Mouse (Mus musculus): ENCODE data around the gene Tas2r135. TPM values are rescaled to one million over a fixed set of nuclear protein-coding genes. Genes with fewer than 3 reads are reported as not detected.

The Tas2r135 gene
- polyA plus RNA-seq, 1 experiment from 2014 or later: not detected

Other genes with a start within 250 kb of the Tas2r135 start
- not detected in 2 replicates for gene Tas2r144, start 190.1 kb upstream of the Tas2r135 start, polyA plus RNA-seq (2015; fragmentation: Nextera tagmentation; extraction: Ambion mirVana)
- gene Gstk1, start 159.5 kb upstream of the Tas2r135 start, polyA plus RNA-seq (2015; fragmentation: Nextera tagmentation; extraction: Ambion mirVana): 10.7 and 12.0 TPM in 2 replicates
- 0.22 and 0.24 TPM in 2 replicates for gene Tmem139, start 143.5 kb upstream of the Tas2r135 start, polyA plus RNA-seq (2015; fragmentation: Nextera tagmentation; extraction: Ambion mirVana)
- 61.4 and 62.7 TPM in 2 replicates for gene Casp2, start 140.4 kb upstream of the Tas2r135 start, polyA plus RNA-seq (2015; fragmentation: Nextera tagmentation; extraction: Ambion mirVana)
- 2.2 and 2.3 TPM in 2 replicates for gene Clcn1, start 118.7 kb upstream of the Tas2r135 start, polyA plus RNA-seq (2015; fragmentation: Nextera tagmentation; extraction: Ambion mirVana)
- gene Fam131b, start 80.8 kb upstream of the Tas2r135 start, polyA plus RNA-seq (2015; fragmentation: Nextera tagmentation; extraction: Ambion mirVana): 5.4 and 6.2 TPM in 2 replicates
- gene Zyx, start 55.8 kb upstream of the Tas2r135 start, polyA plus RNA-seq (2015; fragmentation: Nextera tagmentation; extraction: Ambion mirVana): 33.1 and 37.6 TPM in 2 replicates
- 0.14 and 0.20 TPM in 2 replicates for gene Epha1, start 32.2 kb upstream of the Tas2r135 start, polyA plus RNA-seq (2015; fragmentation: Nextera tagmentation; extraction: Ambion mirVana)
- not detected in 2 replicates for gene Tas2r143, start 5.2 kb upstream of the Tas2r135 start, polyA plus RNA-seq (2015; fragmentation: Nextera tagmentation; extraction: Ambion mirVana)
- not detected in 2 replicates for gene Tas2r126, start 29.1 kb downstream of the Tas2r135 start, polyA plus RNA-seq (2015; fragmentation: Nextera tagmentation; extraction: Ambion mirVana)
- not detected in 2 replicates for gene Olfr458, start 59.8 kb downstream of the Tas2r135 start, polyA plus RNA-seq (2015; fragmentation: Nextera tagmentation; extraction: Ambion mirVana)
- gene Olfr457, start 70.9 kb downstream of the Tas2r135 start, polyA plus RNA-seq (2015; fragmentation: Nextera tagmentation; extraction: Ambion mirVana): not detected in 2 replicates
- not detected in 2 replicates for gene Olfr456, start 81.8 kb downstream of the Tas2r135 start, polyA plus RNA-seq (2015; fragmentation: Nextera tagmentation; extraction: Ambion mirVana)
- not detected in 2 replicates for gene Olfr455, start 142.2 kb downstream of the Tas2r135 start, polyA plus RNA-seq (2015; fragmentation: Nextera tagmentation; extraction: Ambion mirVana)
- gene Tcaf3, start 192.3 kb downstream of the Tas2r135 start, polyA plus RNA-seq (2015; fragmentation: Nextera tagmentation; extraction: Ambion mirVana): not detected in 2 replicates
- 1.3 and 1.7 TPM in 2 replicates for gene Tcaf2, start 239.8 kb downstream of the Tas2r135 start, polyA plus RNA-seq (2015; fragmentation: Nextera tagmentation; extraction: Ambion mirVana)

Measured in forebrain, embryonic 15.5 days (tissue).